16 mouse cellular contexts compared by ENCODE assay signal in genomic region chr17:14370476-14370875, GRCm38 (mm10).
A peak's percentile ranks its signal among the peaks of the same experiment; 100 is the strongest.
DNase-seq lines count a peak whose midpoint lies in the region; ATAC-seq lines count a peak whose summit lies in the region.
"Had no signal": no experiment of that assay in that cellular context is flagged by ENCODE, and none has a peak within 500 bp of the region (broad histone marks: within the 10 kb centered on the region; RNA-seq: fewer than 3 reads in every experiment).

No protein-coding gene starts in this region.

- no peak overlapping the region for H3K27ac ChIP-seq in forebrain, embryonic 14.5 days (ENCODE audit: low read depth, low read length)
- no peak overlapping the region for H3K27ac ChIP-seq in forebrain, embryonic 11.5 days (ENCODE audit: low read depth, low read length)
- no peak overlapping the region for H3K27ac ChIP-seq in hindbrain, embryonic 10.5 days
- H3K27ac ChIP-seq: heart, embryonic 10.5 days; midbrain, embryonic 10.5 days had no signal

- H3K36me3 ChIP-seq in forebrain, embryonic 14.5 days (ENCODE audit: control insufficient read depth, insufficient read depth, low read length) = no peaks in the 10 kb centered on the region
- H3K36me3 ChIP-seq in forebrain, embryonic 11.5 days (ENCODE audit: control insufficient read depth, insufficient read depth, low read length) = no peaks in the 10 kb centered on the region
- H3K36me3 ChIP-seq in hindbrain, embryonic 10.5 days = no peaks in the 10 kb centered on the region
- H3K36me3 ChIP-seq: heart, embryonic 10.5 days; midbrain, embryonic 10.5 days had no signal

- no peaks in the 10 kb centered on the region for H3K9me3 ChIP-seq in forebrain, embryonic 14.5 days (replicated peaks; ENCODE audit: control insufficient read depth, low read length)
- no peaks in the 10 kb centered on the region for H3K9me3 ChIP-seq in forebrain, embryonic 11.5 days (ENCODE audit: control insufficient read depth, low read length)
- H3K9me3 ChIP-seq in hindbrain, embryonic 10.5 days = no peaks in the 10 kb centered on the region
- H3K9me3 ChIP-seq: heart, embryonic 10.5 days; midbrain, embryonic 10.5 days had no signal

- no peak overlapping the region for H3K4me2 ChIP-seq in forebrain, embryonic 14.5 days (ENCODE audit: low read length)
- H3K4me2 ChIP-seq in forebrain, embryonic 11.5 days (ENCODE audit: low read depth, low read length, severe bottlenecking) = no peak overlapping the region

- peak; percentile 77 for DNase-seq in forebrain, embryonic 14.5 days (ENCODE audit: low spot score)
- DNase-seq in forebrain, embryonic 11.5 days (ENCODE audit: low spot score) = no peak
- peak; percentile 64 to 73 for DNase-seq in frontal cortex, adult 2 months (ENCODE audit: extremely low spot score in 1 of 2, low spot score in 1 of 2)
- DNase-seq in layer of hippocampus, postnatal 36 days = peak; percentile 50 to 56
- DNase-seq in right cerebral cortex, postnatal 10 days (ENCODE audit: low spot score in 2 of 2) = peak; percentile 74 to 84
- no peak for DNase-seq in hindbrain, embryonic 10.5 days (ENCODE audit: low spot score)
- DNase-seq in gastrocnemius, adult 18-20 months (ENCODE audit: low spot score) = no peak
- DNase-seq: adrenal gland, postnatal 36 days; cerebellum, adult 11-12 months; heart, postnatal 4 days; kidney, adult 18-20 months; retina, postnatal 1 day; thymus, postnatal 25 days had no signal

- no peak overlapping the region for H3K4me3 ChIP-seq in forebrain, embryonic 14.5 days (ENCODE audit: low read depth, low read length)
- H3K4me3 ChIP-seq in forebrain, embryonic 11.5 days (ENCODE audit: low read depth, low read length) = no peak overlapping the region
- no peak overlapping the region for H3K4me3 ChIP-seq in hindbrain, embryonic 10.5 days
- H3K4me3 ChIP-seq: heart, embryonic 10.5 days; midbrain, embryonic 10.5 days had no signal

- H3K4me1 ChIP-seq in forebrain, embryonic 14.5 days (ENCODE audit: control insufficient read depth, insufficient read depth, low read length) = no peaks in the 10 kb centered on the region
- H3K4me1 ChIP-seq in forebrain, embryonic 11.5 days (replicated peaks; ENCODE audit: control insufficient read depth, insufficient read depth, low read length) = no peaks in the 10 kb centered on the region
- peaks cover 16% of the 10 kb centered on the region for H3K4me1 ChIP-seq in hindbrain, embryonic 10.5 days (replicated peaks)
- H3K4me1 ChIP-seq: heart, embryonic 10.5 days had no signal

- peak; percentile 75; the same call in 1 of the 2 replicates for ATAC-seq in forebrain, embryonic 14.5 days
- no peak for ATAC-seq in forebrain, embryonic 11.5 days (replicated peaks; ENCODE audit: low FRiP score)
- ATAC-seq in megakaryocyte progenitor cell, adult 5-6 weeks (replicated peaks; ENCODE audit: poor library complexity) = no peak

- H3K9ac ChIP-seq in forebrain, embryonic 14.5 days (ENCODE audit: low read length) = no peak overlapping the region
- no peak overlapping the region for H3K9ac ChIP-seq in forebrain, embryonic 11.5 days (ENCODE audit: low read length)

- 82% methylated on average over 5 of the region's 5 CpGs for WGBS in forebrain, embryonic 14.5 days
- WGBS in forebrain, embryonic 11.5 days = 95% methylated on average over 5 of the region's 5 CpGs
- WGBS in hindbrain, embryonic 10.5 days = 91% methylated on average over 5 of the region's 5 CpGs

- H3K27me3 ChIP-seq in forebrain, embryonic 14.5 days (replicated peaks; ENCODE audit: control insufficient read depth, insufficient read depth, low read length) = no peaks in the 10 kb centered on the region
- H3K27me3 ChIP-seq in forebrain, embryonic 11.5 days (ENCODE audit: control insufficient read depth, insufficient read depth, low read length) = no peaks in the 10 kb centered on the region
- 0 out of 2 replicates have a peak, but pooled peaks cover 5% of the 10 kb centered on the region for H3K27me3 ChIP-seq in hindbrain, embryonic 10.5 days (ENCODE audit: insufficient read depth, poor library complexity, severe bottlenecking)

Comparison
In these comparisons a context has a peak if more than half of its experiments do, and no peak if none do; other contexts are left out.
1. DNase-seq: peak in forebrain, embryonic 14.5 days (single experiment), frontal cortex, adult 2 months (2 of 2), layer of hippocampus, postnatal 36 days (2 of 2) and right cerebral cortex, postnatal 10 days (2 of 2); none in forebrain, embryonic 11.5 days (single experiment), hindbrain, embryonic 10.5 days (single experiment) and gastrocnemius, adult 18-20 months (single experiment).